Mouse (Mus musculus) lung, embryonic 16.5 days (tissue): ENCODE results near the gene Erc2. TPM values are rescaled to one million over a fixed set of nuclear protein-coding genes. Genes with fewer than 3 reads are reported as not detected.
A peak's percentile ranks its signal among the peaks of the same experiment; 100 is the strongest.

Experiments used
- ATAC-seq: fragments of 200-750 bp; cut with Nextera tagmentation; 2 replicates; pipeline ENCODE4 v1.8.0; 2017; ENCODE audit warnings: low read depth, mild to moderate bottlenecking, moderate library complexity
- H3K27ac ChIP-seq: fragments of 300-500 bp; sonication (generic); 2 replicates; pipeline ENCODE4 v1.5.1; 2014; ENCODE audit warnings: mild to moderate bottlenecking, control low read depth, low read length
- H3K27me3 ChIP-seq: fragments of 300-500 bp; sonication (generic); 2 replicates; pipeline ENCODE4 v1.6.1; 2014; ENCODE audit warnings: low read depth, low read length, mixed read lengths; ENCODE audit not compliant: control insufficient read depth, insufficient read depth
- H3K36me3 ChIP-seq: fragments of 300-500 bp; sonication (generic); 2 replicates; pipeline ENCODE4 v1.6.1; 2014; ENCODE audit warnings: low read length; ENCODE audit not compliant: control insufficient read depth, insufficient read depth
- H3K4me1 ChIP-seq: fragments of 300-500 bp; sonication (generic); replicated peaks from 2 replicates; pipeline ENCODE4 v1.6.1; 2014; ENCODE audit warnings: low read length, mixed read lengths; ENCODE audit not compliant: control insufficient read depth, insufficient read depth
- H3K4me2 ChIP-seq: fragments of 300-500 bp; sonication (generic); 2 replicates; pipeline ENCODE4 v1.6.1; 2014; ENCODE audit warnings: low read depth, low read length, control low read depth
- H3K4me3 ChIP-seq: fragments of 300-500 bp; sonication (generic); 2 replicates; pipeline ENCODE4 v1.5.1; 2014; ENCODE audit warnings: mild to moderate bottlenecking, low read length, control low read depth
- H3K9ac ChIP-seq: fragments of 300-500 bp; sonication (generic); 2 replicates; pipeline ENCODE4 v1.6.1; 2014; ENCODE audit warnings: low read length, control low read depth
- H3K9me3 ChIP-seq: fragments of 300-500 bp; sonication (generic); 2 replicates; pipeline ENCODE4 v1.6.1; 2016; ENCODE audit warnings: low read length; ENCODE audit not compliant: control insufficient read depth
- WGBS: fragments of 180-500 bp; shearing (Covaris S2); extraction: QIAGEN DNeasy Blood & Tissue Kit; methylation state at CpG from one replicate; pipeline ENCODE4 v1.1.7; 2014; 5-methylcytosine and 5-hydroxymethylcytosine counted together
- polyA plus RNA-seq: library from polyadenylated mRNA; unstranded; fragments of >200 nt; fragmentation: Nextera tagmentation; extraction: Ambion mirVana; gene quantifications from 2 replicates; pipeline ENCODE4 v1.2.1, GENCODE M21; 2015

Erc2 gene
- polyA plus RNA-seq, 1 experiment from 2014 or later, result 1.5 TPM

- Histone ChIP-seq H3K27ac (no peak overlapping the region), H3K9me3 (no peaks in the 10 kb centered on the region), H3K4me2 (no peak overlapping the region), H3K9ac (no peak overlapping the region), H3K4me1 (peaks cover 21% of the 10 kb centered on the region), H3K27me3 (peaks cover 32% of the 10 kb centered on the region), H3K4me3 (no peak overlapping the region), H3K36me3 (no peaks in the 10 kb centered on the region)
- no peak for ATAC-seq
- 89% methylated on average over 5 of the region's 5 CpGs for WGBS
These were observed 890.8 kb downstream of the Erc2 start for GRCm38 (mm10) chr14:28512805-28513590.

- Histone ChIP-seq H3K36me3 (no peaks in the 10 kb centered on the region), H3K9ac (no peak overlapping the region), H3K4me1 (peaks cover 21% of the 10 kb centered on the region), H3K4me2 (no peak overlapping the region), H3K27me3 (peaks cover 22% of the 10 kb centered on the region), H3K9me3 (no peaks in the 10 kb centered on the region), H3K27ac (no peak overlapping the region), H3K4me3 (no peak overlapping the region)
- no peak for ATAC-seq
- 50% methylated on average over 2 of the region's 2 CpGs for WGBS
These were observed 891.9 kb downstream of the Erc2 start for GRCm38 (mm10) chr14:28514171-28514570.

GRCm38 (mm10) chr14:28515331-28515730, 893.1 kb downstream of the Erc2 start:
- Histone ChIP-seq H3K4me1 (peaks cover 13% of the 10 kb centered on the region), H3K9ac (no peak overlapping the region)

GRCm38 (mm10) chr14:28517631-28518560, 895.7 kb downstream of the Erc2 start:
- WGBS, result 71% methylated on average over 39 of the region's 39 CpGs
- no peak for ATAC-seq
- H3K36me3 ChIP-seq, result no peaks in the 10 kb centered on the region; the same call in 1 of the 2 replicates

More at GRCm38 (mm10) chr14:28515331-28515730, 893.1 kb downstream of the Erc2 start:
- ATAC-seq, result no peak
- WGBS, result 64% methylated on average over 6 of the region's 6 CpGs
- peaks cover 12% of the 10 kb centered on the region for H3K27me3 ChIP-seq
- H3K36me3 ChIP-seq, result no peaks in the 10 kb centered on the region; the same call in 1 of the 2 replicates
- no peaks in the 10 kb centered on the region for H3K9me3 ChIP-seq
- H3K4me3 ChIP-seq, result no peak overlapping the region
- no peak overlapping the region for H3K27ac ChIP-seq
- H3K4me2 ChIP-seq, result no peak overlapping the region

GRCm38 (mm10) chr14:28521106-28521505, 898.9 kb downstream of the Erc2 start:
- Histone ChIP-seq H3K27me3 (no peaks in the 10 kb centered on the region), H3K9ac (no peak overlapping the region), H3K4me2 (no peak overlapping the region), H3K4me1 (no peaks in the 10 kb centered on the region), H3K36me3 (no peaks in the 10 kb centered on the region; the same call in 1 of the 2 replicates), H3K27ac (no peak overlapping the region), H3K9me3 (no peaks in the 10 kb centered on the region), H3K4me3 (no peak overlapping the region)
- WGBS, result 87% methylated on average over 1 of the region's 1 CpGs
- no peak for ATAC-seq

More at GRCm38 (mm10) chr14:28517631-28518560, 895.7 kb downstream of the Erc2 start:
- no peaks in the 10 kb centered on the region for H3K9me3 ChIP-seq
- no peaks in the 10 kb centered on the region for H3K4me1 ChIP-seq
- no peak overlapping the region for H3K4me2 ChIP-seq
- no peak overlapping the region for H3K4me3 ChIP-seq
- H3K27ac ChIP-seq, result no peak overlapping the region
- no peak overlapping the region for H3K9ac ChIP-seq
- peaks cover 6% of the 10 kb centered on the region; the same call in 1 of the 2 replicates for H3K27me3 ChIP-seq

GRCm38 (mm10) chr14:28522611-28523010, 900.4 kb downstream of the Erc2 start:
- no peak overlapping the region for H3K27ac ChIP-seq
- 76% methylated on average over 21 of the region's 21 CpGs for WGBS

GRCm38 (mm10) chr14:28525566-28525965, 903.3 kb downstream of the Erc2 start:
- no peak overlapping the region for H3K4me3 ChIP-seq
- no peaks in the 10 kb centered on the region for H3K9me3 ChIP-seq
- 0 out of 2 replicates have a peak, but pooled peaks have one; percentile 31 for ATAC-seq
- H3K27me3 ChIP-seq, result no peaks in the 10 kb centered on the region
- no peak overlapping the region for H3K27ac ChIP-seq
- H3K4me2 ChIP-seq, result no peak overlapping the region
- H3K9ac ChIP-seq, result no peak overlapping the region
- 55% methylated on average over 1 of the region's 1 CpGs for WGBS
- no peaks in the 10 kb centered on the region for H3K4me1 ChIP-seq
- no peaks in the 10 kb centered on the region for H3K36me3 ChIP-seq

More at GRCm38 (mm10) chr14:28522611-28523010, 900.4 kb downstream of the Erc2 start:
- no peaks in the 10 kb centered on the region for H3K27me3 ChIP-seq
- no peaks in the 10 kb centered on the region; the same call in 1 of the 2 replicates for H3K36me3 ChIP-seq
- ATAC-seq, result no peak
- no peaks in the 10 kb centered on the region for H3K4me1 ChIP-seq
- H3K9ac ChIP-seq, result no peak overlapping the region
- no peaks in the 10 kb centered on the region for H3K9me3 ChIP-seq
- H3K4me3 ChIP-seq, result no peak overlapping the region
- H3K4me2 ChIP-seq, result no peak overlapping the region
